Mouse (Mus musculus): ENCODE results near the gene Hivep2. TPM values are rescaled to one million over a fixed set of nuclear protein-coding genes. Genes with fewer than 3 reads are reported as not detected.

The Hivep2 gene
- total RNA-seq, 2 experiments from 2014 or later = 0.62 to 5.4 TPM

- no peak for ATAC-seq (replicated peaks; ENCODE audit: poor library complexity, severe bottlenecking)
These were observed 230.1 kb downstream of the Hivep2 start for GRCm38 (mm10) chr10:14195778-14196650.

- ATAC-seq (replicated peaks; ENCODE audit: poor library complexity, severe bottlenecking) = no peak
These were observed 230.9 kb downstream of the Hivep2 start for GRCm38 (mm10) chr10:14196785-14197184.

GRCm38 (mm10) chr10:14197261-14197660 is 231.4 kb downstream of the Hivep2 start:
- ATAC-seq (replicated peaks; ENCODE audit: poor library complexity, severe bottlenecking) = peak; percentile 55

GRCm38 (mm10) chr10:14199332-14199731 is 233.5 kb downstream of the Hivep2 start:
- ATAC-seq (replicated peaks; ENCODE audit: poor library complexity, severe bottlenecking) = no peak

GRCm38 (mm10) chr10:14200310-14200709 is 234.4 kb downstream of the Hivep2 start:
- no peak for ATAC-seq (replicated peaks; ENCODE audit: poor library complexity, severe bottlenecking)

Other genes starting within 250 kb of the Hivep2 start
- 15.2 and 23.7 TPM in 2 replicates for gene Aig1, start 97.1 kb upstream of the Hivep2 start, total RNA-seq (2014; fragmentation: Nextera tagmentation)
- gene Aig1, start 97.1 kb upstream of the Hivep2 start, total RNA-seq (2017) = 12.4 and 13.2 TPM in 2 replicates

Data from granulocyte monocyte progenitor cell, adult 5-6 weeks (primary cell).